Mouse (Mus musculus) megakaryocyte, embryonic 14.5 days (primary cell): Measurements from ENCODE around the gene 2810004N23Rik.

Experiments used
- FLI1 ChIP-seq: IDR thresholded peaks from 2 replicates; pipeline ENCODE4 v1.6.1; 2012; ENCODE audit warnings: low read length, inconsistent platforms, mixed read lengths
- GATA1 ChIP-seq: IDR thresholded peaks from 3 replicates; pipeline ENCODE4 v1.6.1; 2012; ENCODE audit warnings: mixed read lengths, low read length, inconsistent platforms, borderline replicate concordance

DNA sequence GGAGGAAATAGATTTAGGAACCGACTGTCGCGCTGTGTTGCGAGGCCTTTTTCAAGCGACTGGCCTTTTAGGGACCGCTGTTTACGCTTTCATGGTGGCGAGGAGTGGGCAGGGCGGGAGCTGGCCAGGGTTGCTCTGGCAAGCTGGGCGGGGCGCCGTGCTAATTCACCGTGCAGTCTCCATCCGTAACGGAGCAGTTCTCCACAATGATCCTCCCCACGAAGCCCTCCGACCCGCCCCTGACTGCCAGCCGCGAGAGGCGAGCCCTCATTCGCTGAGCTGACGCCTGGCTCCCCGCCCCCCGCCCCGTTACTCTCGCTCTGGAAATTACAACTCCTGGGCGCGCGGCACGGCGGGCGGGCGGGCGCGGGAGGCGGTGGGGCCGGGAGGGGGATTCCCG, 70.2 kb downstream of the 2810004N23Rik start, which contains the start of gene Trim67:
- TF ChIP-seq GATA1: no peak
- TF ChIP-seq FLI1: no peak
